Mouse (Mus musculus) kidney, adult 2 months (tissue): ENCODE results near the gene Fxr2.

ENCODE experiments used
- CTCF ChIP-seq: fragments of 200-500 bp; conservative IDR thresholded peaks from 2 replicates; pipeline ENCODE4 v1.5.1; 2011; ENCODE audit warnings: low read depth, mild to moderate bottlenecking, control low read depth, low read length, moderate library complexity, mixed read lengths; ENCODE audit not compliant: insufficient read depth, insufficient read length
- POLR2A ChIP-seq: fragments of 200-500 bp; IDR thresholded peaks from one replicate; pipeline ENCODE4 v1.6.1; 2011; ENCODE audit warnings: low read depth, low read length, control low read depth

DNA sequence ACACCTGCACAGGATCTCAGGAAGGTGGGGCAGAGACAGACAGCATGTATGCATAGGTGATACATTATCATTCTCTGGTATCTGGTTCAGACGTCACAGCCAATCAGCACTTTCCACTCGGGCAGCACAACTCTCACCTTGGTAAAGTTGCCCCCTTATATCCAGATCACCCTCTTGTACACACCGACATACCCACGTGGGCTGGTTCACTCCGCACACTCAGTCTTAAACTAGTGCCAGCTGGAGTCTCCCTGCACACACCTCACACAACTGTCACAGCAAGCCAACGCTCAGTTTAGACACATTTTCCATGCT lies 62.2 kb downstream of the Fxr2 start:
- TF ChIP-seq POLR2A, result no peak
- TF ChIP-seq CTCF, result no peak
